Mouse (Mus musculus) limb, embryonic 15.5 days (tissue): ENCODE measurements around the gene Cbx4. TPM values are rescaled to one million over a fixed set of nuclear protein-coding genes. Genes with fewer than 3 reads are reported as not detected.
A peak's percentile ranks its signal among the peaks of the same experiment; 100 is the strongest.

Experiments used
- ATAC-seq: fragments of 200-750 bp; cut with Nextera tagmentation; 2 replicates; pipeline ENCODE4 v1.8.0; 2017; ENCODE audit warnings: low read depth, moderate TSS enrichment; ENCODE audit not compliant: insufficient number of reproducible peaks, low FRiP score, low TSS enrichment
- H3K27ac ChIP-seq: fragments of 300-500 bp; sonication (generic); 2 replicates; pipeline ENCODE4 v1.5.1; 2015; ENCODE audit warnings: moderate library complexity, mild to moderate bottlenecking, inconsistent platforms
- H3K27me3 ChIP-seq: fragments of 300-500 bp; sonication (generic); 2 replicates; pipeline ENCODE4 v1.6.1; 2015; ENCODE audit warnings: inconsistent platforms
- H3K36me3 ChIP-seq: fragments of 300-500 bp; sonication (generic); 2 replicates; pipeline ENCODE4 v1.6.1; 2015; ENCODE audit warnings: inconsistent platforms
- H3K4me1 ChIP-seq: fragments of 300-500 bp; sonication (generic); 2 replicates; pipeline ENCODE4 v1.6.1; 2015; ENCODE audit warnings: inconsistent platforms
- H3K4me2 ChIP-seq: fragments of 300-500 bp; sonication (generic); 2 replicates; pipeline ENCODE4 v1.6.1; 2015; ENCODE audit warnings: mild to moderate bottlenecking, inconsistent platforms
- H3K4me3 ChIP-seq: fragments of 300-500 bp; sonication (generic); 2 replicates; pipeline ENCODE4 v1.5.1; 2015; ENCODE audit warnings: mild to moderate bottlenecking, inconsistent platforms
- H3K9ac ChIP-seq: fragments of 300-500 bp; sonication (generic); 2 replicates; pipeline ENCODE4 v1.6.1; 2015; ENCODE audit warnings: inconsistent platforms
- H3K9me3 ChIP-seq: fragments of 300-500 bp; sonication (generic); 2 replicates; pipeline ENCODE4 v1.6.1; 2016; ENCODE audit warnings: inconsistent platforms
- WGBS: fragments of 180-500 bp; shearing (Covaris S2); methylation state at CpG from one replicate; pipeline ENCODE4 v1.1.7; 2015; 5-methylcytosine and 5-hydroxymethylcytosine counted together
- polyA plus RNA-seq: library from polyadenylated mRNA; unstranded; fragments of >200 nt; fragmentation: Nextera tagmentation; extraction: Ambion mirVana; gene quantifications from 2 replicates; pipeline ENCODE4 v1.2.1, GENCODE M21; 2015

Cbx4 gene
- polyA plus RNA-seq, 1 experiment from 2014 or later: 16.4 TPM

DNA sequence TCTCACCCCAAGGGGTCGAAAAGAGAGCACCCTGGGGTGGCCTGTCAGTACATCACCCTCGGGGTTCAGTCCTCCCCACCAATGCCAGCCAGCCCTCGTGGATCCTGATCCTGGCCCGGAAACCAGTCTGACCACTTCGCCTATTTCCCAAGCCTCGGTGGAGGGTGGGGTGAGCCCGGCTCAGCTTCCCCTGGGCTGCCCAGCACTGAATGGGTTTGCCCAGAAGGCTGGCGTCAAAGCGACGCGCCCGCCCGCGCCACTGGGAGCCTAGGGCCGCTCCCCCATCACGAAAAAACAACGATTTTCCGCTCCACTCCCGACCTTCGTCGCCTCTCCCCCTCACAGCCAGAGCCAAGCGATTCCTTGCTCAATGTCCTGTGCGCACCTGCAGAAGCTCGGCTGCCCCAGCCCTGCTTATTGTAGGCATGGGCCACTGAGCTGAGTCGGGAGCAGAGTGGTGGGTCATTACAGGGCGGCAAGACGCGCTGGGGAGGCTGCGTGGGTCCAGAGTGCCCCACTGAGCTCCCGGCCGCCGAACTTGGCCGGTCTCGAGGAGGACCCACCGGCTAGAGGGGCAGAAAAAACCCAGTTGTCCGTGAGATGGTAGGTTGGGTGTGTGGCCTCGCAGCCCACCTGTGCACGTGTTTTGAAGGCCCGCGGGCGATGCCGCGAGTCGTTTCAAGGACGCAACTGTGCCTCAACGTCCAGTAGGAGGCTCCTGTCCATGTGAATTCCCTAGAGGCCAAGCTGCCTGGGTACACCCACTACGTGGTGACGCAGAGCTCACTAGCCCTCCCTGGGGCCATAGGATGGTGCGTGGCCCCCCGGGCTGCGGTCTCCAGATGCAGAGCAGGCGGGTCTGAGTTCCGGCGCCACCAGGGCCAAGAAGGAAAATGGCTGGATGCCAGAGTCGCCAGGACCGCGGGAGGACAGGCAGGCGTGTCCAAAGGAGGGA lies 27.7 kb downstream of the Cbx4 start:
- Histone ChIP-seq H3K4me2 (peak overlapping the region; percentile 42), H3K4me1 (peaks cover 58% of the 10 kb centered on the region), H3K27ac (0 out of 2 replicates have a peak overlapping the region, but pooled peaks have one; percentile 22), H3K36me3 (no peaks in the 10 kb centered on the region), H3K9ac (no peak overlapping the region), H3K27me3 (peaks cover 86% of the 10 kb centered on the region), H3K9me3 (no peaks in the 10 kb centered on the region), H3K4me3 (peak overlapping the region; percentile 59)
- WGBS: 2% methylated on average over 58 of the region's 58 CpGs
- ATAC-seq: no peak

DNA sequence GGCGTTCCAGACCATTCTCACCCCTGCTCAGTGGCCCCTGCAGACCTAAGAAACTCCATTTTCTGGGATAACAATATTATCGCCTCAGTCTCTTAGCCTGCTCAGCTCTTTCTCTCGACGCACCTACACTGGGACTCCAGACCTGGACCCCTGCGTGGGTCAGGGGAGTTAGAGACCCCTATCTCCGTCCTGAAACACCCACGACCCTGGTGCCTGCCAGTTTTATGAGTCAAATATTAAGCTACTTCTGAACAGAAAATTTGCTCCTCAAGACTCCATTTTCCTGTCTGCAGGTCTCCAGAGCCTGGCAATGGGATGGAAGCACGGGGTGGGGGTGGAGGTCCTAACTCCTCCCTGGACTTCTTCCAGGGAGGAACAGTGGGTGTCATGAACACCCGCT lies 28.7 kb downstream of the Cbx4 start:
- Histone ChIP-seq H3K36me3 (no peaks in the 10 kb centered on the region), H3K9me3 (no peaks in the 10 kb centered on the region), H3K27ac (no peak overlapping the region), H3K4me2 (peak overlapping the region; percentile 95), H3K27me3 (peaks cover 81% of the 10 kb centered on the region), H3K4me3 (peak overlapping the region; percentile 59), H3K4me1 (peaks cover 68% of the 10 kb centered on the region), H3K9ac (no peak overlapping the region; the same call in 1 of the 2 replicates)
- WGBS: 4% methylated on average over 9 of the region's 9 CpGs
- no peak for ATAC-seq

DNA sequence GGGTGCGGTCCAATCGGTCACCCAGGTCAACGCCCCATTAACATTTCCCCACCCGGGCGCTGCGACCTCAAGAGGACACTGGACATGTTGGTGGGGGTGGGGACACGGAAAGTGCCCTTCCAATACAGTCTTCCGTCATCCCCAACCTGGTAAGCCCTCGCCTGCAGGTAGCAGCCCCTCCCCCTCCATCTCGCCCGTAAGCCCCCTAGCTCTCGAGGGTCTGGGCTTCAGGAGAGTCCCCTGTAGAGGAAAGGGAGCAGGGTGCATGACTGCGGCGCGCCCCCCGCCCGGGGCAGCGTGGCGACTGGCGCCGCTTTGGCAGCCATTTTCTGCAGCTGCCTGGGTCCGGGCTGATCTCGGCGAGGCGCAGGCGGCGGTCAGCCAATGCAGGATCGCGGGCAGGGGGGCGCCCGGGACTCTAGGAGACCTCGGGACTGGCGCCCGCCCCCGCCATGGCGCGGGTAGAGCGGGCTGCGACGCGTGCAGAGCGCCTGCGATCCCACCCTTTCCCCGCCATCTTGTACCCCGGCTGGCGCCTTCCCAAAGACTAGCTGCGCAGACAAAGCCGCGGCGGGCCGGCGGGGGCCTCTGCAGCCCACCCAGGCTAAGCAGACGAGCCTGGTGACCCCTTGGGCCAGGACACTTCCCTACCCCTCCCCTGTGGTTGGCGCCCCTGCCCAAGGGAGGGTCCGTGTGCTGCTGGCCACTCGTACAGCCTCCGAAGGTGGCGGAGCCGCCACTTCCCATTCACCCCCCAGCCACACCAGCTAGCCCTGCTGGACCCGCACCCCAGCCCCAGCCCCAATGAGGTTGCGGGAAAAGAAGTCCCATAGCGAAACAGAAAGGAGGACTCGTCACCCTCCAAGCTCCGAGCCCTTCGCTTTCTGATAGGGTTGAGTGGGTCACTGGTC lies 29.5 kb downstream of the Cbx4 start:
- WGBS: under 1% methylated on average over 63 of the region's 65 CpGs
- peak overlapping the region; percentile 95 for H3K4me2 ChIP-seq
- H3K36me3 ChIP-seq: no peaks in the 10 kb centered on the region
- no peaks in the 10 kb centered on the region for H3K9me3 ChIP-seq
- peak overlapping the region; percentile 59 for H3K4me3 ChIP-seq
- H3K27me3 ChIP-seq: peaks cover 81% of the 10 kb centered on the region
- ATAC-seq: peak; percentile 1; the same call in 1 of the 2 replicates
- H3K27ac ChIP-seq: peak overlapping the region; percentile 47; the same call in 1 of the 2 replicates
- H3K4me1 ChIP-seq: peaks cover 74% of the 10 kb centered on the region
- H3K9ac ChIP-seq: peak overlapping the region; percentile 68

DNA sequence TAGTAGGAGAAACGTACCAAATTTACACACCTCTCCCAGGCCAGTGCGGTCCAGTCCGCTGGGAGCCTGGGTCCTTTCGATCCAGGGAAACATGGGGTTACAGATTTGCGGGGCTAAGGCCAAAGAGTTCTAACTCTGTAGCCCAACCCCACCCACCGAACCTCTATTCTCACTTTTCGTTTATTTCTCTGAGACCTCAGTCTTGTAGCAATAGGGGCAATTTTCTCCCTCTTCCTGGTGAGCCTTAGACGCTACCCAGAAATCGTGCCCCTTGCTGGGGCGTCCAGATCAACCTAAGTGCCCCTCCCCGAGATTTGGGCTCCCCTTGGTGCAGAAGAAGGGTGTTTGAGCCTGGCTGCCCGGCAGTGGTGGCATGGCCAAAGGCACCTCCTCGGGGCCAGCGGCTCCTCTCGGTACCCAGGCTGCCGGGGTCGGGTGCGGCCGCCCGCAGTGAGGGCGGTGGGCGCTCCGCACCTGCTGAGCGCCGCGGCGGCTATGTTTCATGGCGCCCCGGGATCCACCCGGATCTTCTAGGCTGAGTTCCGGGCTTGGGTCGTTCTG lies 30.4 kb downstream of the Cbx4 start:
- no peak overlapping the region for H3K27ac ChIP-seq
- no peaks in the 10 kb centered on the region for H3K36me3 ChIP-seq
- peak overlapping the region; percentile 59 for H3K4me3 ChIP-seq
- no peak for ATAC-seq
- no peaks in the 10 kb centered on the region for H3K9me3 ChIP-seq
- peak overlapping the region; percentile 95 for H3K4me2 ChIP-seq
- peaks cover 74% of the 10 kb centered on the region for H3K4me1 ChIP-seq
- peaks cover 82% of the 10 kb centered on the region for H3K27me3 ChIP-seq
- H3K9ac ChIP-seq: no peak overlapping the region
- 1% methylated on average over 32 of the region's 32 CpGs for WGBS

DNA sequence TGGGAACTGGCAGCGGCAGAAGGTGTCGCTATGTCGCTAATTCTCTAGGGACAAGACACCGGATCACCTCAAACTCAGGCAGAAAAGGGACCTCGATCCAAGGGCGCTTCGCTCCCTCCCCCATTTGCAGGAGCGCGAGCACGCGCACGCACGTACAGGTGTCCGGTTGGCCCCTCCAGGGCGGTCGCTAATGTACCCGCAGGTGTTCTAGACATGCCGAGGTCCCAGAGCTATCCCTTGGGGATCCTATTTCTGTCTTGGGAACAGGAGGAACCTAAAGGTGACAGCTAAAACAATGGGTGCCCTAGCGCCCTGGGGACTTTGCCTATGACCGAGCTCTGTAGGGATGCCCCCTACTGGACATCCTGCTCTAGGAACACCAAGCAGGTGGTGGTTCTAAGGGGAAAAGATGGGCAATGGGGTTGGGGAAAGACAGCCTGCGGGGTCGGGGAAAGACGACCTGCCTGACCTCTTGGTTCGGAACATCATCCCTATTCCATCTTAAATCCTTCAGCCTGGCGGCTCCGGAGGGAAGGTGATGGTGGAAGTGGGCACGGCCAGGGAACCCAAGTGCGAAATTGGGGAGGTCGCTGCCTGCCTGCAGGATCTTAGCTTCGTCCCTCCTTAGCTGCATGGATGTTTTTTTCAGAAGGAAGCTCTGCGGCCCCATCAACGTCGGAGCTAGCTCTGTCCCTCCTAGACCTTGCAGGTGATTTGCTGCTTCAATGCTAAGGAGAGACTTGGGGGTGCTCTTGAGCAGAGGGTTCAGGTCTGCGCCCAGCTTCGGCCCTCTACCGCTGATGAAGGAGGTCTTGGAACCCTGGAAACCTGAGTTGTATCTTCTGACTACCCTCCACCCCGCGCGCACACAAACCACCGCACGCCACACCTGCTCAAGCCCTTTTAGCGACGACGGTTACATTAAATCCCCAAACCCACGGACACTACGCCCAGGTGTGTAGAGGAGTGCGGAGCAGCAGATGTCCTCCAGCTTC lies 31.4 kb downstream of the Cbx4 start:
- no peak for ATAC-seq
- WGBS: 2% methylated on average over 47 of the region's 47 CpGs
- Histone ChIP-seq H3K36me3 (no peaks in the 10 kb centered on the region), H3K9ac (no peak overlapping the region), H3K27ac (no peak overlapping the region), H3K4me1 (peaks cover 74% of the 10 kb centered on the region), H3K4me2 (peak overlapping the region; percentile 95), H3K4me3 (peak overlapping the region; percentile 41; the same call in 1 of the 2 replicates), H3K27me3 (peaks cover 82% of the 10 kb centered on the region), H3K9me3 (no peaks in the 10 kb centered on the region)

DNA sequence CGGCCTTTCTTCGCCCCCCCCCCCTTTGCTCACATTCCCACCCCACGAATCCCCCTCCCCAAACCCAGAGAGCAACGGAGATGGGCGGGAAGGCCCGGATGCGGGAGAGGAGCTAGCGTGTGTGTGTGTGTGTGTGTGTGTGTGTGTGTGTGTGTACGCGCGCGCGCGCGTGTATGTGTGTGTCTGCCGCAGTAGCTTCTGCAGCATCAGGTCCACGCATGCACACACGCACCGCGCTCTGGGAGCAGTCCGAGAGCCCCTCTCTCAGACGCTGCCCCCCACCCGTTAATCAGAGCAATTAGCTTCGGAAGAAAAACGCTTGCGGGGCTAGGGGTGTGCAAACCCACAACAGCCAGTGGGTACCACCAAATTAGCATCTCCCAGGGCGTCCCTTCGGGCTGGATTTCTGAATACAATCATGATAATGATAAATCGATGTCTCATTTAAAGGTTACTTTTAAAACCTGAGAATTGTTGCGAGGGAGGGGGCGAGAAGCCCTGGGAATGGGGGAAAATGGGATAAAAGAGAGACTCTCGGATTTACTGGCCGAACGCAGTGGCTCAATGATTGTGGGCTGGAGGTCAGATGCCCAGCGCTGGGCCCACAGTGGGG lies 32.2 kb downstream of the Cbx4 start:
- WGBS: under 1% methylated on average over 22 of the region's 35 CpGs
- no peak overlapping the region for H3K9ac ChIP-seq
- no peak for ATAC-seq
- H3K4me1 ChIP-seq: peaks cover 70% of the 10 kb centered on the region
- no peak overlapping the region for H3K27ac ChIP-seq
- peak overlapping the region; percentile 41 for H3K4me3 ChIP-seq
- no peaks in the 10 kb centered on the region for H3K36me3 ChIP-seq
- H3K9me3 ChIP-seq: no peaks in the 10 kb centered on the region
- peak overlapping the region; percentile 92 for H3K4me2 ChIP-seq
- H3K27me3 ChIP-seq: peaks cover 82% of the 10 kb centered on the region

DNA sequence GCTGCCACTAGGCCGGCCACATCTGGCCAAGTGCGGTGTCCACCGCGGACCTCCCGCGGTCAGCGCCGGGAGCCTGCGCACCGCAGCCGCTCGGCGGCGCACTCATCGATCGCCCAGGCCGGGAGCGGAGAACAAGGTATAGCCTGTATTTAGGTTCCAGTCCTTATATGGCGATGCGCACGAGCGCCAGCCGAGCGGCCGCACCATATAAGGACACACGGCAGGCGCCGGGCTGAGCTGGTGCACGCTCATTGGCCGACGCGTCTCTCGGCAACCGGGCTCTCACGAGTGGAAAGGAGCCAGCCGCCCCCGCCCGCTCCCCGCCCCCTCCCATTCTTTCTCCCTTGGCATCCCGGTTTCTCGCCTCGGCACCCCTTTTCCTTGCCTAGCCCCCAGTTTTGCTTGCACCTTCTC lies 32.8 kb downstream of the Cbx4 start:
- H3K9ac ChIP-seq: no peak overlapping the region

DNA sequence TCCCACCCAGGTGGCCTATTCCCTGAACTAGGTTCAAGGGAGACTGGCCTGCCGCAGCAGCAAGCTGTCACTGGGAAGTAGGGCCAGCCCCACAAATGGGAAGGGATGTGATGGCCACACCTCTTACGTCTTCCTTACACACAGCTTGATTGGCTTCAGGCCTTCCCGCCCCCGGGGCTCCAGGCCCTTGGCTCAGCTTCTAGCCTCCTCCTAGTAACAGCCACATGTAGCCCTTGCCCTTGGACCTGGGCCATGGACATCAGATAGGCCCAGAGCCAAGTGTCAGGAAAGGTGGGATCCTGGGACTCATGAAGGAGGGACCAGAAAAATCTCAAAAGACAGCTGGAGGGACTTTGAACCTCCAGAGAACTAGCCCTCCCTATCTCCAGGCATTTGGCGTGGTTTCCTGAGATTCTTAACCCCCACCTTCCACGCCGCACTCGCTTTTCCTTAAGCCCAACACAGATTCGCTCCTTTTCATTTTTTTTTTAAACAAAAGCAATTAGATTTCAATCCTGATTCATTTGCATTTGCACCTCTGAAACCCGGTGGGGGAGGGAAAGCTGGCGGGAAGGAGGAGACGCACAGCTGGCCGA lies 33.3 kb downstream of the Cbx4 start:
- Histone ChIP-seq H3K9ac (no peak overlapping the region), H3K9me3 (no peaks in the 10 kb centered on the region), H3K4me1 (peaks cover 66% of the 10 kb centered on the region), H3K36me3 (no peaks in the 10 kb centered on the region), H3K27me3 (peaks cover 82% of the 10 kb centered on the region), H3K4me2 (peak overlapping the region; percentile 92), H3K4me3 (peak overlapping the region; percentile 41), H3K27ac (peak overlapping the region; percentile 50)
- no peak for ATAC-seq
- WGBS: 2% methylated on average over 13 of the region's 13 CpGs

More for the DNA sequence above, 32.8 kb downstream of the Cbx4 start:
- Histone ChIP-seq H3K36me3 (no peaks in the 10 kb centered on the region), H3K27me3 (peaks cover 82% of the 10 kb centered on the region), H3K27ac (peak overlapping the region; percentile 50; the same call in 1 of the 2 replicates), H3K9me3 (no peaks in the 10 kb centered on the region), H3K4me1 (peaks cover 66% of the 10 kb centered on the region), H3K4me2 (peak overlapping the region; percentile 92), H3K4me3 (peak overlapping the region; percentile 41)
- peak; percentile 86 for ATAC-seq
- WGBS: under 1% methylated on average over 35 of the region's 42 CpGs

DNA sequence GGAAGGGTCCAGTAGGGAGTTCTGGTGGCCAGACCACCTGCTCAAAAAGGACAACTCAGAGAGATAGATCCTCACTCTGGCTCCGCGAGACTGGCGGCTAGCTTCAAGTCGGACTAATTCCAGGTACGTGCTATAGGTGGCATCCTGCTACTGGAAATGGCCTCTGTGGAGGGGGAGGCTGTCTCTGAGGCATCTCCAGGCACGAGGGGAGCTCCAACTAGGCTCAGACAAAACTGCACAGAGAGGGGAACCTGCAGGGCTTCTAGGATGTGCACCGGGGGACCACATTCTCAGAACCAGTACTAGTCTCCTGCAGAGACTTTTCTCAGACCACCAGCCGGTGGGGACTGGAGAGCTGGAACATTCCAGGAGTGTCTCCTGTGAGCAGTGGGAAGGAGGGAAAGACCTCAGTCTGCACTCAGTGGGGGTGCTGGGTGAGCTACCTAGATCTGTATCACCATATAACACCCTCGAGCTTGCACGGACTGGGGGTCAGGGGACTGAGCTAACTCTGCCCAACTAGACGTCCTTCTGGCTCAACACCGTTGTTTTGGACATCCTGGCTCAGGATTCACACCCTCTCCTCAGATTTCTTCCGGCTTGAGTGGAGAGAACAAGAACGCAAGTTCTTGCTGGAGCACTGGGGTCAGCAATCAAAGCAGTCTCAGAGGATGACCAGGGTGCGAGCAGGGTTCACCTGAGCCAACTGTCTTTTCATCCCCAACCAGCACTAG lies 33.9 kb downstream of the Cbx4 start:
- Histone ChIP-seq H3K4me3 (no peak overlapping the region), H3K9me3 (no peaks in the 10 kb centered on the region), H3K4me2 (no peak overlapping the region), H3K27ac (no peak overlapping the region), H3K4me1 (peaks cover 66% of the 10 kb centered on the region), H3K36me3 (no peaks in the 10 kb centered on the region), H3K9ac (no peak overlapping the region), H3K27me3 (peaks cover 82% of the 10 kb centered on the region)
- 7% methylated on average over 15 of the region's 15 CpGs for WGBS
- no peak; the same call in 1 of the 2 replicates for ATAC-seq
